Mouse (Mus musculus) heart, adult 2 months (tissue): ENCODE results near the gene Zfp568. TPM values are rescaled to one million over a fixed set of nuclear protein-coding genes. Genes with fewer than 3 reads are reported as not detected.

Experiments
- DNase-seq, 2 experiments: peaks; one replicate each; pipeline ENCODE4 v3.0.0; 2021
- H3K27ac ChIP-seq: fragments of 200-600 bp; 2 replicates; pipeline ENCODE4 v1.8.1; 2022
- H3K27me3 ChIP-seq: fragments of 200-500 bp; 2 replicates; pipeline ENCODE4 v1.6.1; 2012; ENCODE audit warnings: mild to moderate bottlenecking, low read length, inconsistent platforms, mixed read lengths; ENCODE audit not compliant: control insufficient read depth, insufficient read depth
- H3K36me3 ChIP-seq: fragments of 200-500 bp; 2 replicates; pipeline ENCODE4 v1.6.1; 2012; ENCODE audit warnings: low read length, inconsistent platforms; ENCODE audit not compliant: control insufficient read depth, insufficient read depth
- H3K4me1 ChIP-seq: fragments of 200-500 bp; 2 replicates; pipeline ENCODE4 v1.6.1; 2011; ENCODE audit warnings: low read length; ENCODE audit not compliant: control insufficient read depth, insufficient read depth
- H3K4me3 ChIP-seq: fragments of 200-600 bp; 2 replicates; pipeline ENCODE4 v1.8.1; 2022
- H3K79me2 ChIP-seq: fragments of 200-500 bp; replicated peaks from 2 replicates; pipeline ENCODE4 v1.6.1; 2012; ENCODE audit warnings: mild to moderate bottlenecking, inconsistent platforms, low read length, moderate library complexity, mixed read lengths; ENCODE audit not compliant: control insufficient read depth, insufficient read depth
- H3K9ac ChIP-seq: fragments of 200-500 bp; 2 replicates; pipeline ENCODE4 v1.6.1; 2012; ENCODE audit warnings: low read depth, mild to moderate bottlenecking, control low read depth, inconsistent platforms, low read length, mixed read lengths
- CTCF ChIP-seq: fragments of 200-600 bp; IDR thresholded peaks from 2 replicates; pipeline ENCODE4 v1.8.1; 2022; ENCODE audit warnings: antibody characterized with exemption, mild to moderate bottlenecking, moderate library complexity
- EP300 ChIP-seq: fragments of 200-500 bp; IDR thresholded peaks from 2 replicates; pipeline ENCODE4 v1.6.1; 2011; ENCODE audit warnings: low read depth, low read length, control low read depth; ENCODE audit not compliant: insufficient read depth
- POLR2A ChIP-seq: fragments of 200-500 bp; IDR thresholded peaks from 2 replicates; pipeline ENCODE4 v1.6.1; 2011; ENCODE audit warnings: mild to moderate bottlenecking, low read depth, low read length, control low read depth; ENCODE audit not compliant: insufficient read depth
- WGBS: fragments of 180-500 bp; shearing (Covaris S2); methylation state at CpG from one replicate; pipeline ENCODE4 v1.1.7; 2018; 5-methylcytosine and 5-hydroxymethylcytosine counted together
- intact Hi-C: fragments of 180-260 bp; cut with DNase I; formaldehyde crosslinking; loops from one replicate; pipeline ENCODE4 v1.15.1; 2025
- polyA plus RNA-seq: library from polyadenylated mRNA; depleted of rRNA; stranded (reverse); fragments of >200 nt; gene quantifications from 2 replicates; pipeline ENCODE4 v1.2.3, GENCODE M21; 2012
- total RNA-seq, 2 experiments: library from RNA; stranded (reverse); gene quantifications; 2 replicates each; pipeline ENCODE4 v1.2.3; 2021

Zfp568 gene
- total and polyA plus RNA-seq, 3 experiments, result 5.6 to 28.1 (median 19.6) TPM

DNA sequence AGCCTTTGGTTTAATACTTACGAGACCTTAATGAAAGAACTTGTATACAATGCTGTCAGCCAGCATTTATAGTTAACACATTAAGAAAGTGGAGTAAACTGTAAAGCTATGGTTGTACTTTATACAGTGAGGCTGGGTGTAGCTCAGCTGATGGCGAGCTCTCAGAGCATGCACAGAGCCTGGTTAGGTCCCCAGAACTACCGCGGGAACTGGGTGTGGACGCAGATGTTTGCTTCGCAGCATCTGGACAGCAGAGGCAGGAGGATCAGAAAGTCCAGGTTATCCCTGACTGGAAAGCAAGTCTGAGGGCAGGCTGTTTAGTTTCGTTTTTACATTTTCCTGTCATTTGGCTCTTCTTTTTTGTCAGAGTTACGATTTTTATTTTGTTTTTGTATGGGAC lies 8.9 kb downstream of the Zfp568 start:
- H3K79me2 ChIP-seq, result peaks cover 2% of the 10 kb centered on the region
- peaks cover 3% of the 10 kb centered on the region; the same call in 1 of the 2 replicates for H3K36me3 ChIP-seq

GRCm38 (mm10) chr7:29993340-29993739 lies 9.6 kb downstream of the Zfp568 start:
- TF ChIP-seq CTCF (no peak), POLR2A (no peak), EP300 (no peak)
- intact Hi-C loops, result no loop called here
- Histone ChIP-seq H3K79me2 (no peaks in the 10 kb centered on the region; the same call in 1 of the 2 replicates), H3K27me3 (no peaks in the 10 kb centered on the region), H3K4me3 (no peak overlapping the region), H3K36me3 (peaks cover 8% of the 10 kb centered on the region), H3K9ac (no peak overlapping the region), H3K27ac (no peak overlapping the region), H3K4me1 (no peaks in the 10 kb centered on the region)
- DNase-seq, result no peak
- 92% methylated on average over 9 of the region's 9 CpGs for WGBS

More for the DNA sequence above, 8.9 kb downstream of the Zfp568 start:
- no peak overlapping the region for H3K4me3 ChIP-seq
- TF ChIP-seq POLR2A, result no peak
- no peak for TF ChIP-seq EP300
- no peak for TF ChIP-seq CTCF
- no peaks in the 10 kb centered on the region for H3K4me1 ChIP-seq
- no peaks in the 10 kb centered on the region for H3K27me3 ChIP-seq
- no peak overlapping the region for H3K27ac ChIP-seq
- WGBS, result 96% methylated on average over 8 of the region's 8 CpGs
- H3K9ac ChIP-seq, result no peak overlapping the region
- no peak for DNase-seq
- intact Hi-C loops, result no loop called here

- intact Hi-C loops, result no loop called here
- Histone ChIP-seq H3K4me3 (no peak overlapping the region), H3K27me3 (no peaks in the 10 kb centered on the region), H3K36me3 (peaks cover 12% of the 10 kb centered on the region), H3K79me2 (no peaks in the 10 kb centered on the region; the same call in none of the 2 replicates), H3K9ac (no peak overlapping the region), H3K27ac (no peak overlapping the region), H3K4me1 (no peaks in the 10 kb centered on the region)
- TF ChIP-seq CTCF, result no peak
- no peak for TF ChIP-seq POLR2A
- TF ChIP-seq EP300, result no peak
- no peak for DNase-seq
- WGBS, result 80% methylated on average over 8 of the region's 8 CpGs
These were observed 11.4 kb downstream of the Zfp568 start for GRCm38 (mm10) chr7:29995134-29995533.

- TF ChIP-seq EP300 (no peak), POLR2A (no peak), CTCF (no peak)
- H3K27me3 ChIP-seq, result no peaks in the 10 kb centered on the region
- peaks cover 13% of the 10 kb centered on the region for H3K36me3 ChIP-seq
- no peaks in the 10 kb centered on the region; the same call in 1 of the 2 replicates for H3K79me2 ChIP-seq
- intact Hi-C loops, result no loop called here
- no peak overlapping the region for H3K27ac ChIP-seq
- 48% methylated on average over 5 of the region's 5 CpGs for WGBS
- H3K9ac ChIP-seq, result no peak overlapping the region
- H3K4me1 ChIP-seq, result no peaks in the 10 kb centered on the region
- DNase-seq, result no peak
- H3K4me3 ChIP-seq, result no peak overlapping the region
These were observed 16.8 kb downstream of the Zfp568 start for GRCm38 (mm10) chr7:30000601-30001000.

DNA sequence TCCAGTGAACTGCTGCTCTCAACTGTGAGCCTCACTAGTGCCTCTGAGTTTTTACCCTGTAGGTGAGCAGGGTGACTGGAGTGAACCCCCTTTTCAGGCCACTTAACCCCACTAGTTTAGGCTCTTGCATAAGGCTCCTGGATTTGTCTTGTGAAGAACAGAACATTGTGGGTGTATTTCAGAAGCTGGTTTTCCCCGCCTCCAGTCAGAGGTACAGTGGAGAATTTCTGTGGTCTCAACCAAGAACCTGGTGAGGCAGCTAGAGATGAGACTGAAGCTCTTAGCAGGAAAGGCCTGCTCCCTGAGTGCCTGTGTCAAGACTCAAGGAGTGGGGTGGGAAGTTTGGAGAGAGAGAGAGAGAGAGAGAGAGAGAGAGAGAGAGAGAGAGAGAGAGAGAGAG lies 23.8 kb downstream of the Zfp568 start:
- Histone ChIP-seq H3K4me1 (peaks cover 5% of the 10 kb centered on the region), H3K36me3 (peaks cover 5% of the 10 kb centered on the region), H3K27me3 (no peaks in the 10 kb centered on the region), H3K4me3 (no peak overlapping the region), H3K27ac (no peak overlapping the region), H3K9ac (no peak overlapping the region), H3K79me2 (no peaks in the 10 kb centered on the region)
- 96% methylated on average over 1 of the region's 1 CpGs for WGBS
- intact Hi-C loops, result no loop called here
- no peak for DNase-seq
- no peak for TF ChIP-seq POLR2A
- TF ChIP-seq CTCF, result no peak
- no peak for TF ChIP-seq EP300

DNA sequence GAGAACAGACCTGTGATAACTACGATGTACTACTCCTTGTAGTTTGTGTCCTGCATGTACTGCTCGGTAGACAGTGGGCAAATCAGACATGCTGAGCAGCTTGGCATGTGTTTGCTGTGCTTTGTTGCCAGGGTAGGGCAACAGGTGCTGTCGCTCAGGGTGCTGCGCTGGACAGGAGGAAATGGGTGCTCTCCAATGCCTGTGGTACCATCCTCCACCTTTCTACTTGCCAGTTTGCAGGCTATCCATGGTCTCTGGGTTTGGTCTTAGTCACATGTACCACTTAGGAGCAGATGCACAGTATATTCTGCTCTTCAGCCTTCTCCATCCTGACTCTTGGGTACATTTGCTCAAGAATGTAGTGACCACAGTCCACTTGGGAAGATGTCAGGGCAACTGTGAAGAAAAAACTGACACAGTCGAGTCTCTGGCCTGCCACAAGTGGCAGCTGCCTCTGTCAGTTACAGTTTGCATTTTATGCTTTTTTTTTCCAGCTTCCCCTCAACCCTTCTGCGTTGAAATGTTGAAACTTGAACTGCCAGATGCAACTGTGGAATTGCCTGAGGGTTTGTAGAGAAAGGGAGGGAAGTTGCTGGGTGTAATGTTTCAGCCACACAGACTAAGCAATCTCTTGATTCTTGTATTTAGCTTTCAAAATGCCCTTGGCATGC lies 24.4 kb downstream of the Zfp568 start:
- no peak for DNase-seq
- Histone ChIP-seq H3K4me1 (peaks cover 5% of the 10 kb centered on the region), H3K27ac (no peak overlapping the region), H3K79me2 (no peaks in the 10 kb centered on the region), H3K9ac (no peak overlapping the region), H3K36me3 (peaks cover 5% of the 10 kb centered on the region), H3K27me3 (no peaks in the 10 kb centered on the region), H3K4me3 (no peak overlapping the region)
- TF ChIP-seq POLR2A (no peak), CTCF (no peak), EP300 (no peak)
- 66% methylated on average over 6 of the region's 6 CpGs for WGBS
- intact Hi-C loops, result no loop called here
